Mouse (Mus musculus) stomach, embryonic 15.5 days (tissue): ENCODE results near the gene Kcnc4. TPM values are rescaled to one million over a fixed set of nuclear protein-coding genes. Genes with fewer than 3 reads are reported as not detected.

ENCODE experiments used
- ATAC-seq: fragments of 200-750 bp; cut with Nextera tagmentation; 2 replicates; pipeline ENCODE4 v1.8.0; 2017; ENCODE audit warnings: low read depth, moderate number of reproducible peaks, moderate TSS enrichment; ENCODE audit not compliant: insufficient read depth, low FRiP score
- H3K27ac ChIP-seq: fragments of 300-500 bp; sonication (generic); 2 replicates; pipeline ENCODE4 v1.5.1; 2015; ENCODE audit warnings: mild to moderate bottlenecking, inconsistent platforms
- H3K27me3 ChIP-seq: fragments of 300-500 bp; sonication (generic); replicated peaks from 2 replicates; pipeline ENCODE4 v1.6.1; 2015; ENCODE audit warnings: inconsistent platforms
- H3K36me3 ChIP-seq: fragments of 300-500 bp; sonication (generic); 2 replicates; pipeline ENCODE4 v1.6.1; 2015; ENCODE audit warnings: inconsistent platforms
- H3K4me1 ChIP-seq: fragments of 300-500 bp; sonication (generic); 2 replicates; pipeline ENCODE4 v1.6.1; 2015; ENCODE audit warnings: inconsistent platforms
- H3K4me2 ChIP-seq: fragments of 300-500 bp; sonication (generic); 2 replicates; pipeline ENCODE4 v1.6.1; 2015; ENCODE audit warnings: mild to moderate bottlenecking, inconsistent platforms
- H3K4me3 ChIP-seq: fragments of 300-500 bp; sonication (generic); replicated peaks from 2 replicates; pipeline ENCODE4 v1.5.1; 2015; ENCODE audit warnings: inconsistent platforms
- H3K9ac ChIP-seq: fragments of 300-500 bp; sonication (generic); 2 replicates; pipeline ENCODE4 v1.6.1; 2015; ENCODE audit warnings: inconsistent platforms
- H3K9me3 ChIP-seq: fragments of 300-500 bp; sonication (generic); 2 replicates; pipeline ENCODE4 v1.6.1; 2016; ENCODE audit warnings: inconsistent platforms
- WGBS: fragments of 180-500 bp; shearing (Covaris S2); methylation state at CpG from one replicate; pipeline ENCODE4 v1.1.7; 2015; 5-methylcytosine and 5-hydroxymethylcytosine counted together
- polyA plus RNA-seq: library from polyadenylated mRNA; unstranded; fragments of >200 nt; fragmentation: Nextera tagmentation; extraction: Ambion mirVana; gene quantifications from 2 replicates; pipeline ENCODE4 v1.2.1, GENCODE M21; 2015

The Kcnc4 gene
- polyA plus RNA-seq, 1 experiment from 2014 or later, result not detected

- Histone ChIP-seq H3K27me3 (peaks cover 61% of the 10 kb centered on the region), H3K36me3 (no peaks in the 10 kb centered on the region), H3K9me3 (no peaks in the 10 kb centered on the region), H3K9ac (no peak overlapping the region), H3K4me3 (no peak overlapping the region), H3K4me1 (peaks cover 12% of the 10 kb centered on the region), H3K4me2 (no peak overlapping the region), H3K27ac (no peak overlapping the region)
- no peak for ATAC-seq
- 67% methylated on average over 4 of the region's 4 CpGs for WGBS
These were observed 5.1 kb downstream of the Kcnc4 start for GRCm38 (mm10) chr3:107454280-107454679.

- Histone ChIP-seq H3K36me3 (no peaks in the 10 kb centered on the region), H3K27ac (no peak overlapping the region), H3K9me3 (no peaks in the 10 kb centered on the region), H3K4me2 (no peak overlapping the region), H3K9ac (no peak overlapping the region), H3K27me3 (no peaks in the 10 kb centered on the region), H3K4me3 (no peak overlapping the region), H3K4me1 (no peaks in the 10 kb centered on the region)
- 51% methylated on average over 3 of the region's 3 CpGs for WGBS
- peak; percentile 55; the same call in 1 of the 2 replicates for ATAC-seq
These were observed 12.5 kb downstream of the Kcnc4 start for GRCm38 (mm10) chr3:107446822-107447221.

GRCm38 (mm10) chr3:107443866-107444265, 15.5 kb downstream of the Kcnc4 start:
- H3K4me3 ChIP-seq, result no peak overlapping the region
- H3K4me2 ChIP-seq, result no peak overlapping the region
- no peaks in the 10 kb centered on the region for H3K4me1 ChIP-seq
- ATAC-seq, result no peak
- WGBS, result 78% methylated on average over 5 of the region's 5 CpGs
- H3K27ac ChIP-seq, result no peak overlapping the region
- H3K36me3 ChIP-seq, result no peaks in the 10 kb centered on the region
- H3K9me3 ChIP-seq, result no peaks in the 10 kb centered on the region
- no peaks in the 10 kb centered on the region for H3K27me3 ChIP-seq
- H3K9ac ChIP-seq, result no peak overlapping the region

- Histone ChIP-seq H3K27me3 (no peaks in the 10 kb centered on the region), H3K4me1 (no peaks in the 10 kb centered on the region), H3K27ac (no peak overlapping the region), H3K4me3 (no peak overlapping the region), H3K36me3 (no peaks in the 10 kb centered on the region), H3K9me3 (no peaks in the 10 kb centered on the region), H3K9ac (no peak overlapping the region), H3K4me2 (no peak overlapping the region)
- peak; percentile 40; the same call in 1 of the 2 replicates for ATAC-seq
- WGBS, result 72% methylated on average over 11 of the region's 11 CpGs
These were observed 17.2 kb downstream of the Kcnc4 start for GRCm38 (mm10) chr3:107442191-107442590.

GRCm38 (mm10) chr3:107441306-107441705, 18.0 kb downstream of the Kcnc4 start:
- H3K4me2 ChIP-seq, result no peak overlapping the region
- no peaks in the 10 kb centered on the region for H3K4me1 ChIP-seq
- 74% methylated on average over 8 of the region's 8 CpGs for WGBS
- no peak overlapping the region for H3K27ac ChIP-seq
- no peak for ATAC-seq
- H3K9ac ChIP-seq, result no peak overlapping the region
- H3K9me3 ChIP-seq, result no peaks in the 10 kb centered on the region
- H3K4me3 ChIP-seq, result no peak overlapping the region
- no peaks in the 10 kb centered on the region for H3K36me3 ChIP-seq
- H3K27me3 ChIP-seq, result no peaks in the 10 kb centered on the region

GRCm38 (mm10) chr3:107439280-107439679, 20.1 kb downstream of the Kcnc4 start:
- ATAC-seq, result no peak
- WGBS, result 87% methylated on average over 11 of the region's 11 CpGs

GRCm38 (mm10) chr3:107437666-107438065, 21.7 kb downstream of the Kcnc4 start:
- H3K27ac ChIP-seq, result no peak overlapping the region
- H3K36me3 ChIP-seq, result no peaks in the 10 kb centered on the region
- H3K4me2 ChIP-seq, result no peak overlapping the region
- H3K9me3 ChIP-seq, result no peaks in the 10 kb centered on the region
- ATAC-seq, result no peak
- 81% methylated on average over 2 of the region's 2 CpGs for WGBS
- H3K27me3 ChIP-seq, result no peaks in the 10 kb centered on the region
- no peak overlapping the region for H3K9ac ChIP-seq
- no peaks in the 10 kb centered on the region for H3K4me1 ChIP-seq
- H3K4me3 ChIP-seq, result no peak overlapping the region

More at GRCm38 (mm10) chr3:107439280-107439679, 20.1 kb downstream of the Kcnc4 start:
- no peak overlapping the region for H3K4me2 ChIP-seq
- H3K4me3 ChIP-seq, result no peak overlapping the region
- no peak overlapping the region for H3K9ac ChIP-seq
- no peaks in the 10 kb centered on the region for H3K4me1 ChIP-seq
- H3K9me3 ChIP-seq, result no peaks in the 10 kb centered on the region
- H3K36me3 ChIP-seq, result no peaks in the 10 kb centered on the region
- H3K27me3 ChIP-seq, result no peaks in the 10 kb centered on the region
- H3K27ac ChIP-seq, result no peak overlapping the region

- Histone ChIP-seq H3K27me3 (no peaks in the 10 kb centered on the region), H3K27ac (no peak overlapping the region), H3K4me3 (no peak overlapping the region), H3K9ac (no peak overlapping the region), H3K4me2 (no peak overlapping the region), H3K4me1 (no peaks in the 10 kb centered on the region), H3K9me3 (no peaks in the 10 kb centered on the region), H3K36me3 (no peaks in the 10 kb centered on the region)
- 50% methylated on average over 6 of the region's 6 CpGs for WGBS
- ATAC-seq, result no peak
These were observed 22.9 kb downstream of the Kcnc4 start for GRCm38 (mm10) chr3:107436434-107436833.

GRCm38 (mm10) chr3:107433614-107434013, 25.7 kb downstream of the Kcnc4 start:
- Histone ChIP-seq H3K9me3 (no peaks in the 10 kb centered on the region), H3K4me1 (no peaks in the 10 kb centered on the region), H3K4me2 (no peak overlapping the region), H3K27ac (no peak overlapping the region), H3K9ac (no peak overlapping the region), H3K36me3 (no peaks in the 10 kb centered on the region), H3K4me3 (no peak overlapping the region), H3K27me3 (no peaks in the 10 kb centered on the region)
- WGBS, result 39% methylated on average over 9 of the region's 9 CpGs
- no peak for ATAC-seq

- Histone ChIP-seq H3K27ac (no peak overlapping the region), H3K4me3 (no peak overlapping the region), H3K9ac (no peak overlapping the region), H3K4me2 (no peak overlapping the region), H3K4me1 (no peaks in the 10 kb centered on the region), H3K36me3 (no peaks in the 10 kb centered on the region), H3K9me3 (no peaks in the 10 kb centered on the region), H3K27me3 (no peaks in the 10 kb centered on the region)
- 26% methylated on average over 1 of the region's 1 CpGs for WGBS
- peak; percentile 47; the same call in 1 of the 2 replicates for ATAC-seq
These were observed 28.1 kb downstream of the Kcnc4 start for GRCm38 (mm10) chr3:107431268-107431667.

GRCm38 (mm10) chr3:107424258-107425041, 34.9 kb downstream of the Kcnc4 start:
- Histone ChIP-seq H3K27me3 (no peaks in the 10 kb centered on the region), H3K36me3 (no peaks in the 10 kb centered on the region), H3K4me3 (no peak overlapping the region), H3K9ac (no peak overlapping the region), H3K4me1 (no peaks in the 10 kb centered on the region), H3K27ac (no peak overlapping the region), H3K4me2 (no peak overlapping the region), H3K9me3 (no peaks in the 10 kb centered on the region)
- ATAC-seq, result no peak
- 62% methylated on average over 11 of the region's 11 CpGs for WGBS

- Histone ChIP-seq H3K9ac (no peak overlapping the region), H3K36me3 (no peaks in the 10 kb centered on the region), H3K27me3 (no peaks in the 10 kb centered on the region), H3K4me1 (no peaks in the 10 kb centered on the region), H3K4me2 (no peak overlapping the region), H3K4me3 (no peak overlapping the region), H3K27ac (no peak overlapping the region), H3K9me3 (no peaks in the 10 kb centered on the region)
- ATAC-seq, result no peak
- 45% methylated on average over 2 of the region's 2 CpGs for WGBS
These were observed 39.2 kb downstream of the Kcnc4 start for GRCm38 (mm10) chr3:107420156-107420555.
